Mouse (Mus musculus) kidney, adult 18-20 months (tissue): ENCODE data around the gene Smim13.
"Not testable (repeated sequence)": the region's sequence is repeated elsewhere in the genome, so short reads cannot be mapped to it uniquely, and the experiment has no call there.

Source experiments
- DNase-seq: peaks from one replicate; pipeline ENCODE4 v3.0.0; 2021

Gene Smim13

GRCm38 (mm10) chr13:41238035-41238804 is 11.4 kb upstream of the Smim13 start:
- DNase-seq: no peak

DNA sequence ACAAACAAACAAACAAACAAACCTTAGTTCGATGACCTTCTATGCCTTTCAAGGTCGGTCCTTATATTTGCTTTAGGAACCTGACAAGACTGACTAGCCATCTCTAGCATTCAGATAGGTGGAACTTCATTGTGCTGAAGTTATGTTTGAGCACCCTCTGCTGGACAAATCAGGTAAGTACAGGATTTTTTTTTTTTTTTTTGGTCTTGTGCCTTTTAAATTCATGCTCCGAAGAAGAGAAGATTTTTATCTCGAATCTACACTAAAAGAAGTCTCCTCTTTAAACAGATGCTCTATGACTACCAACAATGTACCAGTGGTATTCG is 10.9 kb upstream of the Smim13 start:
- no peak for DNase-seq

DNA sequence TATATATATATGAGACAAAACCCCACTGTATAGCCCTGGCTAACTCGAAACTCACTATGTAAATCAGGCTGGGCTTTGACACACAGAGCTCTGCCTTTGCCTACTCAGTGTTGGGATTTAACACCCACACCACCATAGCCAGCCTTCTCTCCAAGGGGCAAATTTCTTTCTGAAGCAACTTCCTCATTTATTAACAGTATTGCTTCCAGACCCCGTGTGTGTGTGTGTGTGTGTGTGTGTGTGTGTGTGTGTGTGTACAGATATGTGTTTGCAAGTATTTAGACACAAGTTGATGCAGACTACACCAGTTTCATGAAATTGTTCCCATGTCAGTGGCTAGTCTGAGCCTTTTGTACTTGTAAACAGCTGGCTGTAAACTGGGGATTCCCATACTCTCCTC is 8.1 kb upstream of the Smim13 start:
- DNase-seq: no peak

DNA sequence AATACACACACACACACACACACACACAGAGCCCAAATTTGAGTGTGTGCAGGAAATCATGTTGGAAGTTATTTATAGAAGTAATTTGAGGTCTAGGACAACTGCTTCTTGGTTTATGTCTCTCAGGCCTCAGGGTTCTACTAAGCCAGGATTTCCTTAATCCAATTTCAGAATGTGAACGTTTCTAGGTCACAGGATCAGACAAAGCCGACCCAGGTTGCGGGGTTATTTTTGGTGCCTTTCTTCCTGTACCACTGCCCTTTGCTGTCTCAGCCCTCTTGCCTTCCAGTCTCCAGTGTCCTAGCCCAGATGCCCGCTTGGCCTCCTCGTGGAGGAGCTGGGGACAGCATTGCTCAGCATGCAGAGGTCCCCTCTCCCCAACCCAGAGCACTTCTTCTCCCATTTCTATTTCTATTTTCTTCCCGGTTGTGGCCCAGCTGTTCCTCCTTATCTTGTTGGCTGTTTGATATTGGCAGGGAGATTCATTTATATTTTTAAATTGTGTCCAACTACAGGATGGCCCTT is 5.3 kb upstream of the Smim13 start:
- no peak for DNase-seq

GRCm38 (mm10) chr13:41248751-41249520 is 708 bp upstream of the Smim13 start:
- no peak for DNase-seq

DNA sequence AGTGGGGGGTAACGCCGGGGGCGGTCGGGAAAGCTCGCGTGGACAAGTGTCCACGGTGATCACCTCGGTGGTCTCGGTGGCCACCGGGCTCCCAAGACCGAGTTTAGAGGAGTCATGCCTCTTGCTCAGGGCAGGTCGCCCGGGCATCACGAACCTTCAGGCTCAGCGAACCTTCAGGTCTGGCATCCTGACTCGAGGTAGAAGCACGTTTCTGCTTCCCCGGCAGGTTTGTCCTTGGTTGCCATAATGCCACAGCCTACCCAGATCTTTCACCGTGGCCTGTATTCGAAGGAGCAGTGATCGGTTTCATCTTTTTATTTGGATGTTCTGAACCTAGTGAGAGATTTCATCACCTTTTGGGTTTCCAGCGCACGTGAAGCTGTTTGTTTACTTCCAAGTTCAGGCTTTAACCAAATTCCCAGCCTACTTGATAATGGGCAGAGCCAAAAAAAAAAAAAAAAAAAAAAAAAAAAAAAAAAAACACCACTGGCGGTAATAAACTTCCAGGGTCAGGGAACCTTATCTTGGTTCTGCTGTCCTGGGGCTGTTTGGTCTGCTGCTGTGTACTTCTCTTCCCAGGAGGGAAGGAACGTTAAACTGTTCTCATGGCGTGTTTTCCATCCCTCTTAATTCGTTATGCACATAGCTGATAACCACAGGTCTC is 806 bp downstream of the Smim13 start:
- DNase-seq: no peak

DNA sequence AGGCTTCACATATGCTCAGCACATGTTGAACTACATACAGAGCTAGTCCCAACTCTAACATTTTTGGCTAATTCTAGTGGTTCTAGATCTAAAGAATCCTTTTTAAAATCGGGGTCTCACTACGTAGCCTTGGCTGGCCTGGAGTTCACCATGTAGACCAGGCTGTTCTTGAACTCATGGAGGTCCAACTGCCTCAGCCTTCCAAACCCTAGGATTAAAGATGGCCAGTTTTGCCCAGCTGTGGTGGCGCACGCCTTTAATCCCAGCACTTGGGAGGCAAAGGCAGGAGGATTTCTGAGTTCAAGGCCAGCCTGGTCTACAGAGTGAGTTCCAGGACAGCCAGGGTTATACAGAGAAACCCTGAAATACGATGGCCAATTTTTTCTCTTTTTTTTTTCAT is 1.6 kb downstream of the Smim13 start:
- DNase-seq: not testable (repeated sequence)

- no peak for DNase-seq
Observed at GRCm38 (mm10) chr13:41251667-41252066, 2.0 kb downstream of the Smim13 start.

GRCm38 (mm10) chr13:41252141-41252540 is 2.5 kb downstream of the Smim13 start:
- DNase-seq: no peak

GRCm38 (mm10) chr13:41252736-41253135 is 3.1 kb downstream of the Smim13 start:
- DNase-seq: no peak

GRCm38 (mm10) chr13:41256126-41256525 is 6.5 kb downstream of the Smim13 start:
- no peak for DNase-seq

DNA sequence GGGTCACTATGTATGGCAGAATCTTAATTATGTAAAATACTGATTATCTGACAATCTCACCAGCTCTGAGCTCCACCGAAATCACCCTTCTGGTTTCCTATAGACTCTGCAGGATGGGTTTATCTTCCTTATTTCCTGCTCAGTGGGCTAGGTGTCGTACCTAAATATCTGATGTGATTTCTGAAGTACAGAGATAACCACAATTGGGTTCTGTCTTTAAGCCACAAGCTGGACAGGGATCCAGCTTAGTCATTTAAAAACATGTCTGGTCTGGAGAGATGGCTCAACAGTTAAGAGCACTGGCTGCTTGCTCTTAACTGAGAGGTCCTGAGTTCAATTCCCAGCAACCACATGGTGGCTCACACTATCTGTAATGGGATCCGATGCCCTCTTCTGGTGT is 7.3 kb downstream of the Smim13 start:
- no peak for DNase-seq

DNA sequence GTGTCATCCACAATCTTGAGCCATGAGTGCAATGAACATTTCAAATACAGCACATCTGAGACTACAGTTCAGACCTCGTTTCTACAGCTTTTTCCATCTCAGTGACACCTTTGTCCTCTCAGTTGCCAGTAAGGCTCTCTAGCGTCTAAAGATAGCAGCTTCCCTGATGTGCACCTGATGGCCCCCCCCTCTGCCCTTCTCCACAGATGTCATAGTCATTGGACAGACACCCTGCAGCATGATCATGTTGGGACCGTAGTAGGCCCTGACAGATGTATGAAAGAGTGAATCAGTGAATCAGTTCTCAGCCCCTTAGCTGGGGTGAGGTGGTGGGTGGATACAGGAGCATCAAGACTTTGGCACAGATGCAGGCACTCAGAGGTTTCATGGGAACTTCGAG is 8.2 kb downstream of the Smim13 start:
- no peak for DNase-seq

DNA sequence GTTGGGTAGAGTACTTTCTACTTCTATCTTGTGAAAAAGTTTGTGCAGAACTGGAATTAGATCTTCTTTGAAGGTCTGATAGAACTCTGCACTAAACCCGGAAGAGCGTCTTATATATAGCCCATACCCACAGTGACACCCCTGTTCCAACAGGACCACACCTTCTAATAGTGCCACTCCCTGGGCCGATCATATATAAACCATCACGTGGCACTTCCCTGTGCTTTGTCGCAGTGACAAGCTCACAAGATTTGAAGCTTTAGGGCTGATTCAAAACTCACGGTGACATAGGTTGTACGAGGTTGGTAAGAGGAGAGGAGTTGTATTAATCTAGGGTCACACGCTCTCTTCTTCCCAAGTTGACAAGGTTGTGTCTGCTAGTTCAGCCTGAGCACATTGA is 12.0 kb downstream of the Smim13 start:
- not testable (repeated sequence) for DNase-seq

- no peak for DNase-seq
Observed at GRCm38 (mm10) chr13:41263304-41264006, 13.8 kb downstream of the Smim13 start.

DNA sequence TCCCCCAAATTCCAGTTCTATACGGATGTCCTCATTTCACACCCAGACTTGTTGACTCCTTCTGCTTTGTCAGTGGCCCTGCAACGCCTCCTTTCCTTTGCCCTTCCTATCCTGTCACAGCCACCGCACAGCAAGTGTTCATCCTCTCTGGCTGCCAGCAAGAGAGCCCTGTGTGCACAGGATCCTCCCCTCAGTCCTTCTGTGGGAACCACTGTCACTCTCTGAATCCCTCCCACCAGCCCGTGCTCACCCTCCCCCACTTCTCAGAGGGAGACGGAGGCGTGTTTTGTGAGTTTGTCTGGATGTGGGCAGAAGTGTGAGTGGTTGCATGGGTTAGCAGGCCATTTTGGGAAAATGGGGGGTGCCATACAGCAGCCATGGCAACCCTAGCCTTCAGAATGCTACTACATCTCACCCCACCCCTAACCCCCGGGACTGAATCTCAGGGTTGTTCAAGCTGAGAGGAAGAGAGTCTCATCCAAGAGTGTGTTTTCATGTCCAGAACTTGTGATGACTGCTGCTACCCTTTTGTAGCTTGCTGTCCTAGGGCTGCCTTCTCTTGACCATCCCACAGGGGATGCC is 18.3 kb downstream of the Smim13 start:
- DNase-seq: no peak

DNA sequence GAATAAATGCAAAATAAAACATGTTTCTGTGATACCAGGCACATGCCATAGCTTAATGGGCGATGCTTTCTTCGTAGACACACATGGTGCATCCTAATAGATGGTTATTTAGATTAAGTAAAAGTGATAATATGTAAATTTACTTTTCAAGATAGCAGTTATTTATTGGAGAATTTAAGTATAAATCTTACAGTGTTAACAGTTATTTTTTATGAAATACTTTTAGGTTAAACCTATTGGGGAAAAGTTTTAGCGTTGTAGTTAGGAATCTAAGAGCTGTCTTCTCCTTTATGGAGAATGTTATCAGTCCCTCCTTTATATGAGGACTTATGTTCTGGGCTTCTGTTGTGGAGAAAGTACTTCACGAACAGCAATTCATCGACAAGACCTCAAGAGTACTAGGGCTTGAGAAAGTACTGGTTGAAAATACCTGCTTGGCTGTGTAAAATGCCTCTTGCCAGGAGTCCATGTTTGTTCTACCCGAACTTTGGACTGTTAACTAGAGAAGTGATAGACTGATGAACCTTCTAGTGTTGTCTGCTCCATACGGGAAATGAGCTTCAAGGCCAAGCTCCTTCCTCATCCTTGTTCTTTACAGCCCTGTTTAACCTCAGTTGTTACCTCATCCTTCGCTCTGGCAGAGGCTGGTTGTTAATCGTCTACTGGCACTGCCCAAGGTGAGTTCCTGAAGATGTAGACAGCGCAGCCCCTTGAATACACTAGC is 24.4 kb downstream of the Smim13 start, which contains the start of gene Gm17364:
Gene Gm17364, minus strand, starts transcription at position 51 of the 724 bp plus-strand sequence.
- no peak for DNase-seq

DNA sequence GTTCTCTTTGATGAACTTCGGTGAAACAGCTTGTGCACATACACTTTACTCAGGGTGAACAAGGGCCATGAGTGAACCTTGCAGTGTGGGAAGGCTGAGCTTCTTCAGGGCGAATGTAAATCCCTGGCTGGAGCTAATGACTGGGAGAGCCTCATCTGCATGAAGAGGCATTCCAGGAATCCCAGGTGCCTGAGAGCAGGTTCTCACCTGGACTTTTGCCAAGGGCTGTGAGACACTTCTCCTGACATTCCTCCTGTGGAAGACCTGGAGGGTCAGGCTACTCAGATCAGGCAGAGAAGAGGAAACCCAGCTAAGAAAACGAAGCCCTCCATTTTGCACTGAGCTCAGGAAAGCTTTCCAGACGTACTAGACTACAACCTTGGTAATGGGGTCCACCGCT is 31.1 kb downstream of the Smim13 start:
- DNase-seq: no peak

DNA sequence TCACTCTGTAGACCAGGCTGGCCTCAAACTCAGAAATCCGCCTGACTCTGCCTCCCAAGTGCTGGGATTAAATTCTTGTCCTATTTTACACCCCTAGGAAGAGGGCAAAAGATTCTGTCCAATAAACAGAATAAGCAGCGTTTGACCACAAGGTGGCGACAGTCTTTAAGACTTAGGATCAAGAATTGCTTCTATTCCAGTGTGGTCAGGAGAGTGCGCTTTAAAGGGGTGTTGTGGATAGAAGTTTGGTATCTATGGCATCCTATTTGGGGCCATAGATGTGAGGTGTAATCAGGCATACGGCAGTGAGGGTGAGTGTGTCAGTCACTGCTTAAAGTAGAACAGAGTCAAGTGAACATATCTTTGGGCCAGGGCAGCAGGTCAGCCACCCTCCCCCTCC is 33.6 kb downstream of the Smim13 start:
- DNase-seq: peak; percentile 75

- no peak for DNase-seq
Observed at GRCm38 (mm10) chr13:41285448-41285847, 35.8 kb downstream of the Smim13 start.

DNA sequence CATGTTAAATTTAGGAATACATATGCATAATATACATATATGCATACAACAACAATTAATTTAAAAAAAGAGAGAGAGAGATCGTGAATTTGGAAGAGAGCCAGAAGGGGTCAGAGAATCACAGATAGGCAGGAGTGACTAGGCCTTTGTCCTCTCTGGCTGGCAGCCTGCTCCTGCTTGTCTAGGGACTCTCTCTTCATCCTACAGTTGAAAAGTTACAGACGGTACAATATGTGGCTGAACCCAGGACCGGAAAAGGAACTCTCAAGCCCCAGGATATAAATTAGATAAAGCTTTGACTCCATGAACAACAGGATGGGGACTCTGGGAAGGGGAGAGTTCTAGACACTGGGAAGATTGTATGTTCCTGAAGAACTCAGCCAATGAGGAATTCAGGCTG is 36.6 kb downstream of the Smim13 start:
- no peak for DNase-seq

DNA sequence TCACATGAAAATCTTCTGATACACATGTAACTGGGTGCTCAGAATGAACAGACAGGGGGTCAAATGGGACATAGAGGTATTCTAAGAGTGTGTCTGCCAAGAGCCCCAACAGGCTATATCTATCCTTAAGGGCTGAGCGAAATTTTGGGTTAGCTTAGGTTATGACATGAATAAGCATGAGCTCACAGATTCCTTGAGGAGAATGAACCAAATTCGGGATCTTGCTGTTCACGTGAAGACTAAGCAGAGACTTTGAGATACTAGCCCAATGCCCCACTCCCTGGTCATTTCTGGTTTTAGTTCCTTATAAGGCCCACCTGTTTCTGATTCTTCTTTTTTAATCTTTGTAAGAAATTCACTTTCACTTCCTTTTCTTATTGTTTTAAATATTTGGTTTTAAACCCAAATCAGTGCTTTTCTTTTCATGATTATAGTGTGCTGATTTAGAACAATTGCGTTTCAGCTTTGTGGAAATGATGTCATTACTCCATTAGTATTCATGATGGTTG is 41.9 kb downstream of the Smim13 start:
- DNase-seq: no peak
